Mouse (Mus musculus) right cerebral cortex, postnatal 10 days (tissue): ENCODE measurements around the gene Tusc2.
"Not testable (repeated sequence)": the region's sequence is repeated elsewhere in the genome, so short reads cannot be mapped to it uniquely, and the experiment has no call there.

ENCODE experiments used
- DNase-seq, 2 experiments: peaks; one replicate each; pipeline ENCODE4 v3.0.0; 2021; ENCODE audit warnings: low spot score in 2 of 2

Gene Tusc2

DNA sequence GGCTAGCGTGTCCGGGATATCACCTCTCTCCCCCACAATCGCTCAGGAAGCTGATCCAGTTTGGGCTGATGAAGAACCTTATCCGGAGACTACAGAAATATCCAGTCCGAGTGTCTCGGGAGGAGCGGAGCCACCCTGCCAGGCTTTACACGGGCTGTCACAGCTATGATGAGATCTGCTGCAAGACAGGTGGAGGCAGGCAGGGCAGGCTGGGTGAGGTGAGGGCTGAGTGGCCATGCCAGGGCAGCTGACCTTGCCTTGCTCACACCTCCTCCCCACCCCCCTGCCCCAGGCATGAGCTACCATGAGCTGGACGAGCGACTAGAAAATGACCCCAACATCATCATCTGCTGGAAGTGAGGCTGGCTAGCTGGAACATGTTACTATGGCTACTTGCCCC lies 17.9 kb upstream of the Tusc2 start:
- no peak for DNase-seq

DNA sequence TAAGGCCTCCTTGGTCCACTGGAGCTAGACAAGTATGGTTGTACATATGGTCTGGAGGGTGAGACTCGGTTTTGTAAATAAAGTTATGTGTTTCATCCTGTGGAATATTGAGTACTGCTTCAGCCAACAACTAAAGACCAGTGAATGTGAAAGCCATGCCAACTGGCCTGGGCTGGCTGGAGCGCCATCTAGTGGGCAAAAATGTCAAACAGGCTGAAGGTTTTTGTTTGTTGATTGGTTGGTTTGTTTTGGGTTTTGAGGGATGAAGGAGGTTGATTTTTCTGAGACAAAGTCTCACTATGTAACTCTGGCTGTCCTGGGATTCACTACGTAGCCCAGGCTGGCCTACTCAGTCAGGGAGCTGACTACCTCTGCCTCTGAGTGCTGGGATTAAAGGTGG lies 17.5 kb upstream of the Tusc2 start:
- peak in 1 of 2 experiments; percentile 78 for DNase-seq

DNA sequence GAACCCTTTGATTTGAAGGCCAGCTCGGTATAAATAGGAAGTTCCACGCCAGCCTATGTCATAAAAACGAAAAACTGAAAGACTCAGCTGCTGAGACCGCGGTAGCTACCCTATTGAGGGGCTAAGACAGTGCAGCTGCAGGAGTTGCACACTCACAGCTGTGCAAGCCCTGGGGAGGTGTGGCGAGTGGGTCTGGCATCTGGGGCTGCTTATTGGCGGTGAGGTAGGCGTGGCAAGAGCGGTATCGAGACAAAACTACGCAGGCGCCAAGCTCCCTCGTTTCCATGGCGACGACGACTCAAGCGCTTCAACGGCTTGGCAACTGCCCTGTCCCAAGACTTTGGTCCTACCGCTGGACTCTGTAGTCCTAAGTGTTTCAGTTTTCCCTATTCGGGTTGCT lies 16.0 kb upstream of the Tusc2 start, which contains the start of gene Zmynd10:
Gene Zmynd10 (plus strand): TSS at position 273 of the 400 bp plus-strand sequence.
- DNase-seq: peak; percentile 94

GRCm38 (mm10) chr9:107547957-107548356 lies 15.1 kb upstream of the Tusc2 start:
- DNase-seq: no peak

DNA sequence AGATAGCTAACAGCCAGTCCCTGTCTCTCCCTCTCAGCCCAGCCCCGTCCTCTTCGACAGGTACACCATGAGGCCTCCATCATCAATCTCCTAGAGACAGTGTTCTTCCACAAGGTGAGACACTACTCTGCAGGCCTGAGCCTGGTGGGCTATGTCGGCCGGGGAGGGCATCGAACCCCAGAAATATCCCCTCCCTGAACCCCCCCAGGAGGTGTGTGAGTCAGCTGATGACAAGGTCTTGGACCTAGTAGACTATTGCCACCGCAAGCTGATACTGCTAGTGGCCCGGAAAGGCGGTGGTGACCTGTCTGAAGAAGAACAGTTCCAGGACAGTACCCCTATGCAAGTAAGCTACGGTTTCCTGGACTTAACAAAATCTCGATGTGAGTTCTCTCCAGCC lies 14.2 kb upstream of the Tusc2 start:
- DNase-seq: no peak

DNA sequence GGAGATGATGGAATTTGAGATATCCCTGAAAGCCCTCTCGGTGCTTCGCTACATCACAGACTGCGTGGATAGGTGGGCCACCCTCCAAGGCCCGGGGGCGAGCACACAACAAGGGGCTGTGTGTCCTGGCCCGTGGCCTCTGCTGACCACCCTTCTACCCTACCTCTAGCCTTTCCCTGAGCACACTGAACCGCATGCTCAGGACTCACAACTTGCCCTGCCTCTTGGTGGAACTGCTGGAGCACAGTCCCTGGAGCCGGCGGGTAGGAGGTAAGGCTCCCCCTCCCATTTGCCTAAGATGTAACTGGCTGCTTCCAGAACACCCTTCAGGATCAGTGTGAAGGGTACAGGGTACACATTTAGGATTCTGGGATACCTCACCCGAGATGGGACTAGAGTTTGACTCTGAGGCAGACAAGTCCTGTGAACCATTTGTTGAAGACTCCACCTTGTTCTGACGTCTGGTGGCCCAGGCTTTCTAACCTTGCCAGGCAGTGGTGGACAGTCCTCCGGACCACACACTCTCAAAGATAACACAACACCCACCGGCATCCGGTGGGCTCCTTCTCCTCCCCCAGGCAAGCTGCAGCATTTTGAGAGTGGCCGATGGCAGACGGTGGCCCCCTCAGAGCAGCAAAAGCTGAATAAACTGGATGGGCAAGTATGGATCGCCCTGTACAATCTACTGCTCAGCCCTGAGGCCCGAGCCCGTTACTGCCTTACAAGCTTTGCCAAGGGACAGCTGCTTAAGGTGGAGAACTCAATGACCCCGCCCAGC lies 13.6 kb upstream of the Tusc2 start:
- DNase-seq: no peak

DNA sequence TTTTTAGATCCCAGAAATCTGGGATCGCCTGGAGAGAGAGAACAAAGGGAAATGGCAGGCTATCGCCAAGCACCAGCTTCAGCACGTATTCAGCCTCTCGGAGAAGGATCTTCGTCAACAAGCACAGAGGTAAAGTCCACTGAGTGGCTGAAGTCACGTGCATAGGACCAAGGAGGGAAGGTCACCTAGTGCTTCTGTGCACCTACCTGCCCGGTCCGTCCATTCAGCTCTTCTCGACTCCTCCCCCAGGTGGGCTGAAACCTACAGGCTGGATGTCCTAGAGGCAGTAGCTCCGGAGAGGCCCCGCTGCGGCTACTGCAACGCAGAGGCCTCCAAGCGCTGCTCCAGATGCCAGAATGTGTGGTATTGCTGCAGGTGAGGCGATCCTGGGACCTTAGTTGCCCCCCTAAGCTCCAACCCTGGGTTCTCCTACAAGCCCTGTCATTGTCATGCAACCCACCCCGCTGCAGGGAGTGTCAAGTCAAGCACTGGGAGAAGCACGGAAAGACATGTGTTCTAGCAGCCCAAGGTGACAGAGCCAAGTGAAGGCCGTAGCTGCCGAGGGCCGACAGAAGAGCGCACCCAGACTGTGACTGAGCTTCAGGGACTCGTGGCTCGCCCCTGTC lies 12.5 kb upstream of the Tusc2 start:
- DNase-seq: no peak

- DNase-seq: no peak
Measured at GRCm38 (mm10) chr9:107551117-107551889, 11.8 kb upstream of the Tusc2 start, which contains the start of gene Rassf1. TSS of gene Rassf1 (plus strand) at chr9:107551555.

DNA sequence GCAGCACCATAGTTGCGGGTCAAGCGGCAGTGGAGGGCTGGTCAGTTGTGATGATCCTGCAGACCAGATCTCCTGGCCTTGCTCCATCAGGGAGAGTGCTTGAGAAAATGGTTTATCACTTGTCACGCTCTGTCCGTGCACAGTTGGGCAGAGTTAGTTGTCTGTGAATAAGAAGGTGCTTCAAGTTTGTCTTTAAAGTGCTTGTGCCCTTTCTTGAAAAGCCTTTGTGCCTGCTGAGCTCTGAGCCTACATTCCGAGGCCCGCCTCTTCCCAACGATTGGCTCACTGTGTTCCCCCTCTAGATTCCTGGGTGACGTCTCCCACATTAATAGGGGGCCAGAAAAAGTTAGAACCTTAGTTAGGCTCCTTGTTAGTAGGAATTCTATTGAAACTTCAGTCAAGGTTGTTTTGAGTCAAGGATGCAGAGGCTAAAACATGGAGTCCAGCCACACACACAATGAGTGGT lies 11.1 kb upstream of the Tusc2 start:
- no peak for DNase-seq

GRCm38 (mm10) chr9:107552690-107553393 lies 10.2 kb upstream of the Tusc2 start:
- no peak for DNase-seq

GRCm38 (mm10) chr9:107553541-107554318 lies 9.3 kb upstream of the Tusc2 start:
- no peak for DNase-seq

DNA sequence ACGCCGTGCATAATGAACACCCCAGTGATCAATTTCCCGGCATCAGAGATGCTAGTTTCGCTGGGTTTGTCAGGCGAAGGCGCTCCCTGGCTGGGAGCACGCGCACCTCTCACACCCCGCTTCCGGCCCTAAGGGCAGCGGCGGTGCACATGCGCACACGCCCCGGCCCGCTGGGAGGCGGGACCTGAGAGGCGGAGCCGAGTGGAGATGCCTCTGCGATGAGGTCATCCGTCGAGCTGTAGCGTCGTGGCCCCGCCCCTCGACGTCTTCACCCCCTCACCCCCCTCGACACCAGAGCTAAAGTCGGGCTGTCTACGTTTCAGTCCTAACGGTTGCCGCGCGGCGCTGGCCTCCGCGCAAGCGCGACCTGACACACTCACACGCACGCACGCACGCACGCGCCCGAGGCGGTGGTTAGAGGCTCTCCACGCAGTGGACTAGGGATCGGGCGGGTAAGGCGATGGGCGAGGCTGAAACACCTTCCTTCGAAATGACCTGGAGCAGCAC lies 8.7 kb upstream of the Tusc2 start:
- peak; percentile 97 for DNase-seq

DNA sequence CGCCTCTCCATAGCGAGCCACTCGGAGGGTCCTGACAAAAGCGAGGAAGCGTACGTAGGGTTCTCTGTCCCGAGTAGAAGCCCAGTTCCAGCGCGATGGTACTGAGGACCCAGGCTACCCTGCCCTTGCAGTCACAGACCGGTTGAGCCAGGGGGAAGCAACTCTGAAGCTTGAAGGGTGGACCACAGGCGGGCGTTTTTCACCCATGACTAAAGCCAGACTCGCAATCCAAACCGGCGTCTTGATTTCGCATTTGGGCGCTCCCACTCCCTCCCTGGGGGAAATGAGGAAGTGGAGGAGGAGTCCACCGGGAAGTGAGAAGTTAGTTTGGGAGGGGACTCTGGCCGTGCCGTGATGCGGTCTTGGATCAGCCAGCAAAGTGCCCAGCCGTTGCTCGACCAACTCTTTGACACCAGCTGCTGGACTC lies 8.0 kb upstream of the Tusc2 start:
- DNase-seq: no peak

GRCm38 (mm10) chr9:107555701-107556100 lies 7.4 kb upstream of the Tusc2 start:
- no peak for DNase-seq

DNA sequence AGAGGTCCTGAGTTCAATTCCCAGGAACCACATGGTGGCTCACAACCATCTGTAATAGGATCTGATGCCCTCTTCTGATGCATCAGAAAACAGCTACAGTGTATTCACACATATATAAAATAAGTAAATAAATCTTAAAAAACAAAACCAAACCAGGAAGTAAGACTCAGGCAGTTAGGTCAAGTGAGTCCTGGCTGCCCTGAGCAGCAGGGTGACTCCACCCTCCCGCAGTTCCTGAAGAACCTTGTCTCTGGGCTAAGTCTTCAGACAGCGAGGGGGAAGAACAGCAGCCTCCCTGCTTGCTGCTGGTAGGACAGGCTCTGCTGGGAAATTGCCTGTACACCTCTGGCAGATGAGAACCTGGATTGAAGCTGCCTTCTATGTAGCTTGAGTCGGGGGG lies 6.7 kb upstream of the Tusc2 start:
- no peak for DNase-seq

GRCm38 (mm10) chr9:107565556-107565955 lies 2.5 kb downstream of the Tusc2 start:
- not testable (repeated sequence) for DNase-seq

- DNase-seq: peak; percentile 79 to 85
Measured at GRCm38 (mm10) chr9:107566041-107566709, 3.1 kb downstream of the Tusc2 start.

DNA sequence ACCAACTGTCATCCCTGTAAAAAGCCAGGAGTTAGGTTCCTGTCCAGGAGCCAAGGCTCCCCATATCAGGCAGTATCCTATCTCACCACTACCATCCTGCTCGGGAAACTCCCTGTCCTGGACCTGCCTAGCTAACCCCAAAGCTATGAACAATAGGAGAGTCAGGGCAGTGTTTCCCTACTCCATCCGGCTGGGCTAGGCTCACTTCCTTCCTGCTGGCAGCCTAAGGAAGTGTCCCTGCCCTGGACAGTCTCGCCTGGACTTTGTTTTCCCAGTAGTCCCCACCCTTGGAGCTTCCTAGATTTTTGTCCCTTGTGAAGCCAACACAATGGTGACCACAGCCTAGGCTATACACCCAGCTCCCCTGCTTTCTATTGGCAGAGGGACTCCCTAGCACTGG lies 3.8 kb downstream of the Tusc2 start:
- DNase-seq: no peak

DNA sequence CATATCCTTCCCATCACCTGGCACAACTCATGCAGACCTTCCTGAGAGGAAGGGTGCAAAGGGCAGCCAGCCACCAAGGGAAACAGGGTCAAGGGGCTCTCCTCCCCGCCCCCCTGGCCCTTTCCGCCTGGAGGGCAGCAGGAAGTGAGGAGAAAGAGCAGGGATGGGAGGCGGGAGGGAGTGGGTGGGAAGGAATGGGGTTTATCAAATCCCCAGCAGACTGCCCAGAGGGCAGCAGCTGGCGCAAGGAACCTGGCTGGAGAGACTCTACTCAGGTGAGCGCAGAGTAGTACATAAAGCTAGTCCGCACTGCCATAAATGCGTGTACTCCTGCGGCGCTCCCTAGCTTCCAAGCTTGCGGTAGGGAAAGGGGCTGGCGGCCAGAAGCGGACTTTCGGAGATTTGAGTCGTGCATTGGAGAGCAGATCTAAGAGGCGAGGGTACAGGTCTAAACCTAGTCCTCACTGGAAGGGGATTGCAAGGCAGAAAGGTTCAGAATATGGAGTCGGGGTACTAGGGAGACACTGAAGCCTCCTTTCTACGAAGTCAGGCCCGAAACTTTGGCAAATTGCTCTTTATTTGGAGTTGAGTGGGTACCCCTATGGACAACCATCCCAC lies 4.8 kb downstream of the Tusc2 start, which contains the start of gene Hyal2:
Gene Hyal2 (plus strand): TSS at position 244 of the 618 bp plus-strand sequence.
- DNase-seq: no peak
